Mouse (Mus musculus) hindbrain, embryonic 11.5 days (tissue): Measurements from ENCODE around the gene Bsdc1. TPM values are rescaled to one million over a fixed set of nuclear protein-coding genes. Genes with fewer than 3 reads are reported as not detected.

ENCODE experiments used
- ATAC-seq: fragments of 200-750 bp; cut with Nextera tagmentation; 2 replicates; pipeline ENCODE4 v1.8.0; 2017; ENCODE audit warnings: mild to moderate bottlenecking, moderate TSS enrichment, moderate library complexity; ENCODE audit not compliant: low FRiP score
- DNase-seq: peaks from one replicate; pipeline ENCODE4 v3.0.0-alpha.2; 2015; ENCODE audit warnings: low spot score
- H3K27ac ChIP-seq: fragments of 300-500 bp; sonication (generic); 2 replicates; pipeline ENCODE4 v1.5.1; 2014; ENCODE audit warnings: mild to moderate bottlenecking, low read depth, low read length
- H3K27me3 ChIP-seq: fragments of 300-500 bp; sonication (generic); 2 replicates; pipeline ENCODE4 v1.6.1; 2014; ENCODE audit warnings: mild to moderate bottlenecking, low read length, moderate library complexity, mixed read lengths; ENCODE audit not compliant: control insufficient read depth, insufficient read depth
- H3K36me3 ChIP-seq: fragments of 300-500 bp; sonication (generic); 2 replicates; pipeline ENCODE4 v1.6.1; 2014; ENCODE audit warnings: mild to moderate bottlenecking, low read length, moderate library complexity, mixed read lengths; ENCODE audit not compliant: control insufficient read depth, insufficient read depth
- H3K4me1 ChIP-seq: fragments of 300-500 bp; sonication (generic); replicated peaks from 2 replicates; pipeline ENCODE4 v1.6.1; 2014; ENCODE audit warnings: low read length, mixed read lengths; ENCODE audit not compliant: control insufficient read depth, insufficient read depth
- H3K4me2 ChIP-seq: fragments of 300-500 bp; sonication (generic); replicated peaks from 2 replicates; pipeline ENCODE4 v1.6.1; 2014; ENCODE audit warnings: mild to moderate bottlenecking, low read depth, low read length
- H3K4me3 ChIP-seq: fragments of 300-500 bp; sonication (generic); 2 replicates; pipeline ENCODE4 v1.5.1; 2014; ENCODE audit warnings: low read depth, low read length
- H3K9ac ChIP-seq: fragments of 300-500 bp; sonication (generic); 2 replicates; pipeline ENCODE4 v1.6.1; 2014; ENCODE audit warnings: low read depth, low read length
- H3K9me3 ChIP-seq: fragments of 300-500 bp; sonication (generic); 2 replicates; pipeline ENCODE4 v1.6.1; 2016; ENCODE audit warnings: low read length; ENCODE audit not compliant: control insufficient read depth
- WGBS: fragments of 180-500 bp; shearing (Covaris S2); extraction: QIAGEN DNeasy Blood & Tissue Kit; methylation state at CpG from one replicate; pipeline ENCODE4 v1.1.7; 2014; 5-methylcytosine and 5-hydroxymethylcytosine counted together
- polyA plus RNA-seq: library from polyadenylated mRNA; unstranded; fragments of >200 nt; fragmentation: Nextera tagmentation; extraction: Ambion mirVana; gene quantifications from 2 replicates; pipeline ENCODE4 v1.2.1, GENCODE M21; 2014

Gene Bsdc1
- polyA plus RNA-seq, 1 experiment from 2014 or later = 25.6 TPM

DNA sequence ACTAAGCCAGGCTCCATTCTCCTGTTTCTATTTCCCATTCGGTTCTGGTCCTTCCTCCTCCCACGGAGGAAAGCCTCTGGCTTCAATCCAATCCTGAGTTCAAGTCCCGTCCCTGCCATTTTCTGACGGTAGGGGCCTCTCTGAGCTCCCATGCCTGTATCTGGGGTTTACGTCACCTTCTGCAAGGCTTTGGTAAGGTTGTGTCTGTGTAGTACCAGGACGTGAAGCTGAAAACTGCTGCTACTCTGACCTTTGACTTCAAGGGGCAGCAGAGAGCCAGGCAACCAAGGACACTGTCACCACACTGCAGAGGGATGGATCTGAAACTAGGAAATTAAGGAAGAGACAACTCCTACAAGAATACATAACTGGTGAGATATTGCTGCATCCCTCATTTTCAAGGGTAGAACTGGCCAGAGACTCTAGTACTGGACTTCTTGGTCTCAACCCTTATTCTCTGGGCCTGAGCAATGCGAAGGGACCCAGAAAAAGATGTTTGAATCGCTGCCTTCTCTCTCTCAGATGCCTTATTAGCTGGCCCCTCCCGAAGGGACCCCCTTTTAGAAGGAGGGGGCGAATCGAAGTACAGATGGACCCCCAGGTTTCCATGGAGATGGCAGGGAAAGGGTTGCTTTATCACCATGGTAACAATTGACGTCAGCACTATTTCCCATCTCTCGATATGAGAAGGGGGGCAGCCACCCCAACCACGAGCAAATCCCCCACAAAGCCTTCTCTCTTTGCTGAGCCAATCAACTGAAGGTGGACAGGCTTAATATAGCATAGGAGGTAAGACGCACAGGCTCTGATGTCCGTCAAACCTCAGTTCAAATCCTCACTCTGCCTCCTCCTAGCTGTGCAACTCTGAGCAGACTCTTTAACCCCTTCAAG, 34.5 kb downstream of the Bsdc1 start:
- no peak for ATAC-seq
- Histone ChIP-seq H3K27me3 (peaks cover 15% of the 10 kb centered on the region), H3K4me1 (peaks cover 15% of the 10 kb centered on the region), H3K27ac (no peak overlapping the region), H3K9me3 (no peaks in the 10 kb centered on the region), H3K4me2 (0 out of 2 replicates have a peak overlapping the region, but pooled peaks have one; percentile 14), H3K9ac (no peak overlapping the region), H3K4me3 (no peak overlapping the region), H3K36me3 (no peaks in the 10 kb centered on the region)
- 27% methylated on average over 16 of the region's 16 CpGs for WGBS
- DNase-seq = peak; percentile 44

DNA sequence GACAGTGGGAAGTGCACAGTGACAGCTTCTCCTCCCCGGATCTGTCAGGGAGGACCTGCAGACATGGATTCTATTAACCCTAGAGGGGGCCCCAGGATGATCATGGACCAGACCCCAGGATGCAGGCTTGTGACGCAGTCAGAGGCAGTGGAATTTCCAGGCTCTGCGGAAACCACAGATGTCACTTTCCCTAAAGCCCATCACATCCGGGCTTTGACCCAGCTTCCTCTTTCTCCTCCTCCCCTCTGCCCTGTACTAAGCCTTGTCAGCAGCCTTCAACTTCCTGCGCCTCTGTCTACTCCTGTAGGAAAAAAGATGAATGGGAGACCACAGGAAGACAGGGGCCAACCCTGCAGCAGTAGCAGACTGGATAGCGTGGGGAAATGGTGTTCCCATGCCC, 35.2 kb downstream of the Bsdc1 start:
- DNase-seq = no peak
- H3K4me2 ChIP-seq = 0 out of 2 replicates have a peak overlapping the region, but pooled peaks have one; percentile 14
- H3K9ac ChIP-seq = 0 out of 2 replicates have a peak overlapping the region, but pooled peaks have one; percentile 24
- no peak overlapping the region for H3K4me3 ChIP-seq
- H3K36me3 ChIP-seq = no peaks in the 10 kb centered on the region
- no peak for ATAC-seq
- WGBS = 44% methylated on average over 6 of the region's 6 CpGs
- H3K4me1 ChIP-seq = peaks cover 7% of the 10 kb centered on the region
- peaks cover 7% of the 10 kb centered on the region for H3K27me3 ChIP-seq
- no peaks in the 10 kb centered on the region for H3K9me3 ChIP-seq
- no peak overlapping the region for H3K27ac ChIP-seq

DNA sequence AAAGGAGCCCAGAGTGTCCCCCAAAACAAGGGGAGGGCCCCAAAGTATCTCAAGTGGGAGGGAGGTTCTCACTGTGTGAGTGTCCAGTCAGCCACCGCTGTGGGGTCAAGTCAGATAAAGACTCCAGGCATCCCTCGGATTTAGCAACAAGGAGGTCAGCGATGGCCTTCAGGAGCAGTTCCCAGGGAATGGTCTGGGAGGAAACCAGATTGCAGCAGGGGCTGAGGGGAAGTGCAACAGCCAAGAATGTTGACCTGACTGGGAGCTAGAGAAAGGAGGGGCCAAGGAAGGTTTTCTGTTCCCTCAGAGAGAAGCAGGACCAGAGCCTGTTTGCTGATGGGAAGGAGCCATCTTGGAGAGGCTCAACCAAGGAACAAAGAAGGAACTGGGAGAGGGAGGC, 37.6 kb downstream of the Bsdc1 start:
- peaks cover 7% of the 10 kb centered on the region for H3K4me1 ChIP-seq
- no peaks in the 10 kb centered on the region for H3K27me3 ChIP-seq
- 78% methylated on average over 3 of the region's 3 CpGs for WGBS
- no peak overlapping the region for H3K27ac ChIP-seq
- no peak for DNase-seq
- H3K4me3 ChIP-seq = no peak overlapping the region
- H3K9ac ChIP-seq = no peak overlapping the region
- no peak for ATAC-seq
- no peak overlapping the region for H3K4me2 ChIP-seq
- H3K36me3 ChIP-seq = no peaks in the 10 kb centered on the region
- H3K9me3 ChIP-seq = no peaks in the 10 kb centered on the region

DNA sequence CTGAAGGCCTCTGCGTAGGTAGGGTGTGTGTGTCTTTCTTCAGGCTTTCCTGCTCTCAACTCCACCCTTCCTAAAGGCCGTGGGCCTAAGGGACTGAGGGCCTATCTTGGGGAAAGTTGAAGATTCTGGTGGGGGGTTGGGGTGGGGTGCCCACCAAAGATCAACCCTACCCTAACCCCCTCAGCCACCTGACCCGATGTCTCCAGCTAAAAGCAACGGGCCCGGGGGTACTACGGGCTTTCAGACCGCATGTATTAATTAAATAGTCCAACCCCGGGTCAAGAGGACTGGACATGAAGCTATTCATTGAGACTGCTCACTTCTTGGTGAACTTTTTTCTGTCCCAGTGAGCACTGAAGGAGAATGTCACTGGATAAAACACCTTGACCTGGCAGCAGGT, 38.6 kb downstream of the Bsdc1 start:
- Histone ChIP-seq H3K9ac (no peak overlapping the region; the same call in 1 of the 2 replicates), H3K9me3 (no peaks in the 10 kb centered on the region), H3K36me3 (no peaks in the 10 kb centered on the region), H3K4me3 (no peak overlapping the region), H3K27ac (no peak overlapping the region; the same call in 1 of the 2 replicates), H3K4me1 (peaks cover 7% of the 10 kb centered on the region), H3K4me2 (no peak overlapping the region), H3K27me3 (no peaks in the 10 kb centered on the region)
- ATAC-seq (peak; percentile 1; the same call in 1 of the 2 replicates), DNase-seq (no peak)
- WGBS = 81% methylated on average over 8 of the region's 8 CpGs

DNA sequence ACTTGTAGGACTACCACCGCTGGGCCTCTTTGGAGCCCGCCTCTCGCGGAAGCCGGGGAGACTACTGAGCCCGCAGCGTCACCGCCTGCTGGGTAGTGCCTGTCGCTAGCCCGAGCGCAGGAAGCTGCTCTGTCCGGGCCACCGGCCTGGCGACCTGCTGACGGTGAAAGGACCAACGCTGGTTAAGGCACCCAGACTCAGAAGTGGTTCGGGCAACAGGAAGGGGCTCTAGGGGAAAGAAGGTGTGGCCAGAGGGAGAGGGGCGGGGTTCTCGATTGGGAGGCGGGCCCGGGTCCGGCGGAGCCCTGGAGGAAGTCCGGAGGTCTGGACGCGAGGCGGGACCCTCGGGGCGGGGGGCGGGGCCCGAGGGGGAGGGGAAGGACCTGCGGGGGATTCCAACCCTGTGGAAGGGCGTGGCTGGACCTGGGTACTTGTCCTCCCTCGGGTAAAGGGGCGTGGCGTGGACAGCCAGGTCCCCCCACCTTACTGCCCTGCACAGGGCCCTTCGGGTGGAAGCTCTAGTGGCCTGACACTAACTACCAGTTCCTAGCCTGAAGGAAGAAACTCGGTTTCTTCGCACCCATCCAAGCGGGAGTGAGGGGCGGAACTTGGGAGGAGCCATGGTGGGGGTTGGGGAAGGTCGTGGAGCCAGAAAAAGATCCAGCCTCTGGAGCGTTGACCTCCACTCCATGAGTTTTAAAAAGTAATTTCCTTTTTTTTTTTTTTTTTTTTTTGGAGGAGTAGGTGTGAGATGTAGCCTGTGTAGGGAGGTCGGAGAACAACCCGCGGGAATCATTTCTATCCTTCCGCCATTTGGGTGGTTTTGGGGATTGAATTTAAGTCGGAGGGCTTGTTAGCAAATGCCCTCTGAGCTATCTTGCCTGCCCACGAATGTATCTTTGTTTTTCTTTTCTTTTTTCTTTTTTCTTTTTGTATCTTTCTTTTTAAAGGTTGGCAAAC, 39.5 kb downstream of the Bsdc1 start:
- ATAC-seq = peak; percentile 90
- 2% methylated on average over 43 of the region's 49 CpGs for WGBS

DNA sequence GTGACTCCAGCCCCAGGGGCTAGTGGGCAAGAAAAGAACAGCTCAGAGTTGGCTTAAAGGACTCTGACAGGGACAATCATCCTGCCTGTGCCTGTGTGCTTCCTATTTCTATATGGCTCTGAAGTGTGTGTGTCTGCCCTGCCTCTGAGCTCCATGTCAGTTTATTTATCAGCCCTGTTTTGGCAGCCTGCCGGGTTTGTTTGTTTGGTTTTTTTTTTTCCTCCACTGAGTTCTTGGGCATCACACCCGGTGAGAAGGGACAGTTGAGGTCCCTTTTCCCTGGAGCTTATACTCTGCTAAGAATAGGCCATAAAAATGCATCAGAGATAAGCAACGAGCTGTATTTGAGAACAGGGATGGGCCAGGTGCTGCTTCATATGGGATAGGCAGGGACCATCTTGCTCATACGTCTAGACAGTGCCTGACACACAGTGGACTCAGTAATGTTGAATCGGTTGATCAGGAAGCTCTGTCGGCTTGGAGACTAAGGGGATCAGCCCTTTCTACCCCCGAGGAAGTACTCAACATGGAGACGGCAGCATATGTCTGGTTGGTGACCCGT, 41.0 kb downstream of the Bsdc1 start:
- 78% methylated on average over 9 of the region's 9 CpGs for WGBS

More for the DNA sequence above, 39.5 kb downstream of the Bsdc1 start:
- H3K36me3 ChIP-seq = no peaks in the 10 kb centered on the region
- H3K27ac ChIP-seq = peak overlapping the region; percentile 70
- no peaks in the 10 kb centered on the region for H3K27me3 ChIP-seq
- peak; percentile 90 for DNase-seq
- peak overlapping the region; percentile 47 for H3K4me3 ChIP-seq
- H3K9ac ChIP-seq = peak overlapping the region; percentile 60
- H3K9me3 ChIP-seq = no peaks in the 10 kb centered on the region
- H3K4me1 ChIP-seq = peaks cover 7% of the 10 kb centered on the region
- peak overlapping the region; percentile 79 for H3K4me2 ChIP-seq

DNA sequence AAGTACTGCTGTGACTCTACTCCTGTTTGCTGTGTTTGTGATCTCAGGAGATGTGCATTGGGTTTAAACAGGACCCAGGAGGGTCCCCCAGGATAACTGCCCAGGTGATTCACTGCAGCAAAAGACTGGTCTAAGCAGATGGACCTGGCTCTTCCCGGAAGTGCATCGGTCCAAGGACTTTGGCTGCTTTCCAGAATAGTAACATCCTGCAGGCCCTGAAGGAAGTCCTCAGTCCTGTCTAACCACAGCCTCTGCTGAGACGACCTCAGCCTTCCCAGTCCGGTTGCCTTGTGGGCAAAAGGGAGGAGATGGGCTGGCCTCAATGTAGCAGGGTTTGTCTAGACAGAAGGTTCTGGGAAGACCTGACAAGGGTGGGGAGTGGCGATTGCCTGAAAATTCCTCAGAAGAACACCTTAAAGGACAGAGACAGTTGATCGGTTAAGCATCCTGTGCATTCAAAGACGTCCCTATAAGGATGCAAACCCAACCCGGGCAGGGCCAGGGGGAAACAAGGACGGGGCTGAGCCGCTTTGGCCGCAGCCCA, 41.6 kb downstream of the Bsdc1 start:
- Histone ChIP-seq H3K9me3 (no peaks in the 10 kb centered on the region), H3K27me3 (no peaks in the 10 kb centered on the region), H3K4me1 (no peaks in the 10 kb centered on the region; the same call in 1 of the 2 replicates), H3K9ac (no peak overlapping the region), H3K4me2 (no peak overlapping the region), H3K36me3 (no peaks in the 10 kb centered on the region), H3K4me3 (no peak overlapping the region), H3K27ac (no peak overlapping the region)
- ATAC-seq = no peak
- DNase-seq = no peak
- whole genome bisulfite sequencing = 78% methylated on average over 11 of the region's 11 CpGs

More for the DNA sequence above, 41.0 kb downstream of the Bsdc1 start:
- Histone ChIP-seq H3K36me3 (no peaks in the 10 kb centered on the region), H3K27me3 (no peaks in the 10 kb centered on the region), H3K4me2 (no peak overlapping the region), H3K9ac (no peak overlapping the region), H3K4me1 (no peaks in the 10 kb centered on the region; the same call in 1 of the 2 replicates), H3K4me3 (no peak overlapping the region), H3K9me3 (no peaks in the 10 kb centered on the region), H3K27ac (no peak overlapping the region)
- no peak for DNase-seq
- no peak for ATAC-seq

DNA sequence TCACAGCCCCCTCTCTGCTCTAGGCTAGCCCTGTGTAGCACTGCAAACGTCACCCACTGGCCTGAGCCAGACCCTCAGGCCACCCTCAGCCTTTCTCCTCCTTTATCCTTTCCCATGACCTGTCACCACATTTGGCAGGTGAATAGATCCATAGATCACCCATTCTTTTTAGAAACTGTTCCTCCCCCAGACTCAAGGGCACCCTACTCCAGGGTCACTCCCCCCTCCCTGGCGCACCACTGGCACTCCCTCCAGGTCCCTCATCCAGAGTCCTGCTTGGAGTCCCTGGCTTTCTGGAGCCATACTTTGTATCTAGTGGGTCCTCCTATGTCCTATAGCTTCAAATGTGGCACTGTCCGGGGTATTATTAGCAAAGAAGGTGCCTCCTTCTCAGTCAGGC, 44.1 kb downstream of the Bsdc1 start:
- H3K27ac ChIP-seq = no peak overlapping the region

More for the DNA sequence above, 44.1 kb downstream of the Bsdc1 start:
- ATAC-seq = no peak
- no peak overlapping the region for H3K9ac ChIP-seq
- H3K36me3 ChIP-seq = no peaks in the 10 kb centered on the region
- WGBS = 76% methylated on average over 3 of the region's 3 CpGs
- no peaks in the 10 kb centered on the region for H3K4me1 ChIP-seq
- no peak for DNase-seq
- no peak overlapping the region for H3K4me2 ChIP-seq
- H3K4me3 ChIP-seq = no peak overlapping the region
- H3K9me3 ChIP-seq = no peaks in the 10 kb centered on the region
- no peaks in the 10 kb centered on the region for H3K27me3 ChIP-seq
